Mouse (Mus musculus): ENCODE measurements around the gene Usp12.

GRCm38 (mm10) chr5:146832435-146832768, 37.6 kb upstream of the Usp12 start:
- TF ChIP-seq CTCF (IDR thresholded peaks at IDR 0.05; ENCODE audit: low read depth, low read length) (no peak), POLR2AphosphoS5 (IDR thresholded peaks at IDR 0.05; ENCODE audit: insufficient replicate concordance, low read depth, low read length) (no peak), GATA1 (IDR thresholded peaks at IDR 0.05; ENCODE audit: borderline replicate concordance, low read length) (no peak), GATA2 (IDR thresholded peaks at IDR 0.05; ENCODE audit: borderline replicate concordance, low read depth, low read length) (no peak)

All from G1E (cell line).